Mouse (Mus musculus) midbrain, postnatal 0 days (tissue): Measurements from ENCODE around the gene Ptgs1. TPM values are rescaled to one million over a fixed set of nuclear protein-coding genes. Genes with fewer than 3 reads are reported as not detected.

Experiments used
- ATAC-seq: fragments of 200-750 bp; cut with Nextera tagmentation; 2 replicates; pipeline ENCODE4 v1.8.0; 2017; ENCODE audit warnings: moderate number of reproducible peaks, mild to moderate bottlenecking, moderate TSS enrichment, moderate library complexity; ENCODE audit not compliant: low FRiP score
- DNase-seq: peaks from one replicate; pipeline ENCODE4 v3.0.0-alpha.2; 2015; ENCODE audit warnings: low spot score
- H3K27ac ChIP-seq: fragments of 300-500 bp; sonication (generic); 2 replicates; pipeline ENCODE4 v1.5.1; 2014; ENCODE audit warnings: low read depth, mild to moderate bottlenecking, low read length, mixed read lengths
- H3K27me3 ChIP-seq: fragments of 300-500 bp; sonication (generic); 2 replicates; pipeline ENCODE4 v1.6.1; 2014; ENCODE audit warnings: low read length, control low read depth, mixed read lengths; ENCODE audit not compliant: insufficient read depth
- H3K36me3 ChIP-seq: fragments of 300-500 bp; sonication (generic); 2 replicates; pipeline ENCODE4 v1.6.1; 2014; ENCODE audit warnings: low read length, control low read depth, mixed read lengths; ENCODE audit not compliant: insufficient read depth
- H3K4me1 ChIP-seq: fragments of 300-500 bp; sonication (generic); 2 replicates; pipeline ENCODE4 v1.6.1; 2014; ENCODE audit warnings: mild to moderate bottlenecking, control low read depth, antibody characterized with exemption, low read length, mixed read lengths; ENCODE audit not compliant: insufficient read depth
- H3K4me2 ChIP-seq: fragments of 300-500 bp; sonication (generic); 2 replicates; pipeline ENCODE4 v1.6.1; 2014; ENCODE audit warnings: low read depth, mild to moderate bottlenecking, low read length, mixed read lengths; ENCODE audit not compliant: poor library complexity, severe bottlenecking
- H3K4me3 ChIP-seq: fragments of 300-500 bp; sonication (generic); 2 replicates; pipeline ENCODE4 v1.5.1; 2014; ENCODE audit warnings: low read depth, mild to moderate bottlenecking, low read length, moderate library complexity
- H3K9ac ChIP-seq: fragments of 300-500 bp; sonication (generic); replicated peaks from 2 replicates; pipeline ENCODE4 v1.6.1; 2014; ENCODE audit warnings: mild to moderate bottlenecking, low read length, moderate library complexity, mixed read lengths; ENCODE audit not compliant: poor library complexity, severe bottlenecking
- H3K9me3 ChIP-seq: fragments of 300-500 bp; sonication (generic); 2 replicates; pipeline ENCODE4 v1.6.1; 2016; ENCODE audit warnings: low read length, control low read depth
- CTCF ChIP-seq: IDR thresholded peaks from 2 replicates; pipeline ENCODE4 v1.5.1; 2016; ENCODE audit warnings: antibody characterized with exemption, mild to moderate bottlenecking
- WGBS: fragments of 180-500 bp; shearing (Covaris S2); extraction: QIAGEN DNeasy Blood & Tissue Kit; methylation state at CpG from one replicate; pipeline ENCODE4 v1.1.7; 2014; 5-methylcytosine and 5-hydroxymethylcytosine counted together
- polyA plus RNA-seq: library from polyadenylated mRNA; unstranded; fragments of >200 nt; fragmentation: Nextera tagmentation; extraction: Ambion mirVana; gene quantifications from 2 replicates; pipeline ENCODE4 v1.2.1, GENCODE M21; 2015
- total RNA-seq: library from RNA; depleted of rRNA; stranded (reverse); fragments of >200 nt; gene quantifications from 2 replicates; pipeline ENCODE4 v1.2.3, GENCODE M21; 2014

The Ptgs1 gene
- total and polyA plus RNA-seq, 2 experiments from 2014 or later, result 6.6 to 10.5 TPM

DNA sequence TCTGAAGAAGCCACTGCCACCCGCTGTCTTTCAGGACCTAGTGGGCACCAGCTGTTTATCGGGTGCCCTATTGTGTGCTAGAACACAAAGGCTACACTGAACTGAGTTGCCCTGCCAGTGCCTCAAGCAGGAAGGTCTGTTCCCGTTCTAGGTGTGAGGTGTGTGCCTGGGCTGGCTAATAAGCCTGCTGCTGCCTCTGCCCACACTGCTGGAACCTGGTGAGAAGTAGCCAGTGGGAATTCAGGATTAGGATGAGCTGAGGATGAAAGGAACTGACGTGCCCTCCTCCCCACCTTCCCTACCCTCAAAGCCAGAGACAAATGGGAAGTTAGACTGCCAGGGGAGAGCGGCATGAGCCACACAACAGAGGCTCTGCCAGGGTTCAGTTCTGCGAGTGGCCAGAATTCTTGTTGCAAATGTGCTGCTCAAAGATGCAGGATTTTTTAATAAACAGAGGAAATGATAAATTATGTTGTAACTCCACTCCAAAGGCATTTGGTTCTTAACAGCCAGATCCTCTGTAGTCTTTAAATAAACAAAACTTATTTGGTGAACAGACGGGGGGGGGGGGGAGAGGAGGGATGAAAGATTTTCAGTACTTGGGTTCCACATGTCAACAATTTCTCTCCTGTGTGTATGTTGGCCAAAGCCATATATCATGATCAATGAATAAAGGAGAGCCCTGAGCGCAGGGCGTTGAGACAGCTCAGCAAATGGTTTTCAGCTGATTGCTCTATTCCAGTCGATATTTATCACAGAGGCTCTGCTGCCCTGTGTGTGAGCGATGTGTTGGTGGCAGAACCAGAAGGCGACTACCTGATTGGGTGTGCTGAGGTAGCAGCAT, 38.9 kb upstream of the Ptgs1 start:
- Histone ChIP-seq H3K27me3 (no peaks in the 10 kb centered on the region), H3K4me1 (no peaks in the 10 kb centered on the region), H3K9me3 (no peaks in the 10 kb centered on the region), H3K9ac (no peak overlapping the region), H3K4me2 (no peak overlapping the region), H3K4me3 (no peak overlapping the region), H3K27ac (no peak overlapping the region), H3K36me3 (no peaks in the 10 kb centered on the region)
- TF ChIP-seq CTCF, result no peak
- DNase-seq (no peak), ATAC-seq (no peak)
- WGBS, result 56% methylated on average over 12 of the region's 12 CpGs

DNA sequence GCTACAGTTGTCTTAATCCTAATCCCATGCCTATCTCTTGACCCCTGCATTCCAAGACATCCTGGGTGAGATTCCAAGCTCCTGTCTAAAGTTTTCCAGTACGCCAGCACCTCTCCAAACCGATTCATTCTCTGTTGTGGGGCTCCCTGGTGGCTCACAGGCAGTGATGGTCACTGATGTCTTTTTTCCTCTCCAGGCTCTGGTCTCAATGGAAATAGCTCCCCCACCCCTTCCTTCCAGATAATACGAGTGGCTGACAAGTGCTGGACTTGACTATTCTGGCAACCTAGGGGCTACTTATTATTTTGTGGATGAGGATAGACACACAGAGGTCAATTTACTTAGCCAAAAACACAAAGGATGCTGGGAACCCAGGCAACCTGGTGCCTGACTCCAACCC, 33.2 kb upstream of the Ptgs1 start:
- H3K27ac ChIP-seq, result no peak overlapping the region
- H3K4me3 ChIP-seq, result no peak overlapping the region
- H3K36me3 ChIP-seq, result no peaks in the 10 kb centered on the region
- ATAC-seq (no peak), DNase-seq (no peak)
- 57% methylated on average over 3 of the region's 3 CpGs for whole genome bisulfite sequencing
- no peak overlapping the region for H3K9ac ChIP-seq
- no peaks in the 10 kb centered on the region for H3K9me3 ChIP-seq
- 0 out of 2 replicates have a peak, but pooled peaks cover 3% of the 10 kb centered on the region for H3K27me3 ChIP-seq
- TF ChIP-seq CTCF, result no peak
- H3K4me2 ChIP-seq, result no peak overlapping the region
- H3K4me1 ChIP-seq, result peaks cover 9% of the 10 kb centered on the region; the same call in 1 of the 2 replicates

DNA sequence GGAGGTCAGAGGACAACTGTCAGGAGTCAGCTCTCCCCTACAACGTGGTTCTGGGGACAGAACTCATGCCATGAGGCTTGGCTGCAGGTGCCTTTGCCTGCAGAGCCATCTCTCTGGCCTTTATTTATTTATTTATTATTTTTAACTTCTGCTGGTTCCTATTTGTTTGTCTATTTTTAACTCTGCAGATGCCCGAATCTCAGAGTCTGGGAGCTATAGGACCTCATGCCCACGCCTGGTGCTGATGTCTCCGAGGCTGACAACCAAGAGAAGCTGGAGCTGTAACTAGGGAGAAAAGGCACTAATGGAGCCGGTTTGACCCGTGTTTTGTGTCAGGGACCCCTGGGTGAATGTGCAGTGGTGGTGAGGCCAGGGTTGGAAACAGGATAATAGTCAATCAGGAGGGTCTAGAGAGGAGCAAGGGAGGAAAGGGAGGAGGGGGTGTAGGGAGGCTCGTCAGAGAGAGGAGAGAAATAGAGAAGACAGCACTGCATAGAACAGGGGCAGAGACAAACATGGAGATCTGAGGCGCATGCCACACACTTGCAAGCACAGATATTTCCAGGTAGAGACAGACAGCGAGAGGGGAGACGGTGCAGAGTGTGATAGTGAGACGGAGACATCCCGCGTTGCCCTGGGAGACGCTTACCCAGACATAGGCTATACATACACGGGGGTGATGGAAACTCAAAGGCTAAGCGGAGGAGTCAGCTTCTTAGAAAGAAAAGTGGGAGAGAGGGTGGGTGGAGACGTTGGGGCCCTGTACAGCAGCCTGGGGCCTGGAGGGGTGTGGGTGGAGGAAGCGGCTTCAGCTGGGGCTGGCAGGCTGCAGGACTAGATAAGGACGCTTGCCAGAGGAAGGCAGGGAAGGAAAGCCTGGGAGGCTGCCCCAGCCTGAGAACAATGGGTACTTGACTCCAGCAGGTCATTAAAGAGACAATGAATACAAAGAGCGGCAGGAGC, 32.0 kb upstream of the Ptgs1 start:
- ATAC-seq (peak; percentile 64), DNase-seq (peak; percentile 30)
- Histone ChIP-seq H3K36me3 (no peaks in the 10 kb centered on the region), H3K27me3 (0 out of 2 replicates have a peak, but pooled peaks cover 3% of the 10 kb centered on the region), H3K27ac (peak overlapping the region; percentile 63; the same call in 1 of the 2 replicates), H3K4me3 (no peak overlapping the region), H3K4me2 (peak overlapping the region; percentile 28), H3K9ac (0 out of 2 replicates have a peak overlapping the region, but pooled peaks have one; percentile 19), H3K4me1 (peaks cover 9% of the 10 kb centered on the region; the same call in 1 of the 2 replicates), H3K9me3 (no peaks in the 10 kb centered on the region)
- no peak for TF ChIP-seq CTCF
- 15% methylated on average over 20 of the region's 20 CpGs for WGBS

DNA sequence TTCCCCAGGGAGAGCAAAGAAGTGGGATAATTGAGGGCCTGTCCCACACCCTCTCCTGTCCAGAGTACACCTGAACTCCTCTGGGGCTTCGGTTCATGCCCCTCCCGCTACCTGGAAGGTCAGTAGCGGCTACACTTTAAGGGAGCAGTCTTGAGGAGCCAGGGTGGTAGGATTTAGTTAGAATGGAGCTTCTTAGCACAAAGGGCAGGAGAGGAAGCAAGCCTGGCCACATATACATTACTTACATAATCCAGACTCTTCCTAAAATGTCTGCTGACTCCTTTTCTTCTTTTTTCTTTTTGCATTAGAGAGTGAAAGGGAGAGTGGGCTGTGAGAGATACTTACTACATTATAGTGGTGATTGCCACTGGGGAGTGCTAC, 31.4 kb upstream of the Ptgs1 start:
- Histone ChIP-seq H3K9me3 (no peaks in the 10 kb centered on the region), H3K36me3 (no peaks in the 10 kb centered on the region), H3K4me2 (peak overlapping the region; percentile 28; the same call in 1 of the 2 replicates), H3K27ac (no peak overlapping the region), H3K9ac (no peak overlapping the region), H3K4me3 (no peak overlapping the region), H3K27me3 (0 out of 2 replicates have a peak, but pooled peaks cover 3% of the 10 kb centered on the region), H3K4me1 (peaks cover 14% of the 10 kb centered on the region)
- no peak for TF ChIP-seq CTCF
- ATAC-seq (no peak), DNase-seq (no peak)
- WGBS, result 16% methylated on average over 3 of the region's 3 CpGs

DNA sequence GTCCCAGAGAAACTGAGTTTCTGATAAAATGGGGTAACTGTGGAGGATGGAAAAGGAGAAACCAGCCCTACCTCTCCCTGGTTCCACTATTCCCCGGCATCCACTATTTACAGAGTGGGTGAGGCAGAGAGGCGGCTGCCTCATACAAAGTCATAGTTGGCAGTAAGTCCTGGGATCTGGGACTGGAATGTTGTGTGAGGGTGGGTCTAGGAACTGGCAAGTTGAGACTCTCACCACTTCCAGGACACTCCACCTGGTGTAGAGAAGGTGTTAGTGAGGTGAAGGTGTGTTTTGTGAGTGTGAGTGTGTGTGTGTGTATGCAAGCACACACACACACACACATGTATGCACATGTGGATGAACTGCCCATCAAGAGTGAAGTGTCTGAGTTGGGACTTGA, 29.4 kb upstream of the Ptgs1 start:
- H3K4me2 ChIP-seq, result no peak overlapping the region
- H3K9ac ChIP-seq, result no peak overlapping the region
- H3K4me1 ChIP-seq, result peaks cover 15% of the 10 kb centered on the region
- no peak overlapping the region for H3K27ac ChIP-seq
- no peaks in the 10 kb centered on the region for H3K36me3 ChIP-seq
- no peak for ATAC-seq
- no peak for DNase-seq
- no peak for TF ChIP-seq CTCF
- H3K9me3 ChIP-seq, result no peaks in the 10 kb centered on the region
- H3K27me3 ChIP-seq, result 0 out of 2 replicates have a peak, but pooled peaks cover 3% of the 10 kb centered on the region
- WGBS, result 87% methylated on average over 2 of the region's 2 CpGs
- no peak overlapping the region for H3K4me3 ChIP-seq
